Mouse (Mus musculus) testis, adult 2 months (tissue): ENCODE data around the gene Dapp1. TPM values are rescaled to one million over a fixed set of nuclear protein-coding genes. Genes with fewer than 3 reads are reported as not detected.
A peak's percentile ranks its signal among the peaks of the same experiment; 100 is the strongest.

Experiments
- H3K27ac ChIP-seq: fragments of 200-500 bp; 2 replicates; pipeline ENCODE4 v1.5.1; 2012; ENCODE audit warnings: low read depth, low read length; ENCODE audit not compliant: control insufficient read depth, insufficient read depth
- H3K27me3 ChIP-seq: fragments of 200-500 bp; 2 replicates; pipeline ENCODE4 v1.6.1; 2012; ENCODE audit warnings: mild to moderate bottlenecking, low read length, moderate library complexity; ENCODE audit not compliant: control insufficient read depth, insufficient read depth
- H3K36me3 ChIP-seq: fragments of 200-500 bp; 2 replicates; pipeline ENCODE4 v1.6.1; 2012; ENCODE audit warnings: mild to moderate bottlenecking, low read length; ENCODE audit not compliant: control insufficient read depth, insufficient read depth
- H3K4me1 ChIP-seq: fragments of 200-500 bp; 2 replicates; pipeline ENCODE4 v1.6.1; 2012; ENCODE audit warnings: low read length; ENCODE audit not compliant: control insufficient read depth, insufficient read depth
- H3K4me3 ChIP-seq: fragments of 200-500 bp; 2 replicates; pipeline ENCODE4 v1.5.1; 2012; ENCODE audit warnings: low read depth, mild to moderate bottlenecking, low read length, moderate library complexity, mixed read lengths; ENCODE audit not compliant: control insufficient read depth
- CTCF ChIP-seq: fragments of 200-500 bp; IDR thresholded peaks from 2 replicates; pipeline ENCODE4 v1.5.1; 2012; ENCODE audit warnings: low read depth, mild to moderate bottlenecking, inconsistent platforms, low read length, moderate library complexity; ENCODE audit not compliant: control insufficient read depth, insufficient read depth, insufficient replicate concordance
- POLR2A ChIP-seq: fragments of 200-500 bp; IDR thresholded peaks from 2 replicates; pipeline ENCODE4 v1.6.1; 2012; ENCODE audit warnings: low read depth, mild to moderate bottlenecking, inconsistent platforms, low read length, moderate library complexity; ENCODE audit not compliant: control insufficient read depth
- polyA plus RNA-seq: library from polyadenylated mRNA; depleted of rRNA; stranded (reverse); fragments of >200 nt; gene quantifications from 2 replicates; pipeline ENCODE4 v1.2.3, GENCODE M21; 2012

Gene Dapp1
- polyA plus RNA-seq, 1 experiment = 24.9 TPM

GRCm38 (mm10) chr3:137991183-137991582 is 9.8 kb upstream of the Dapp1 start:
- no peaks in the 10 kb centered on the region for H3K27me3 ChIP-seq
- H3K27ac ChIP-seq = no peak overlapping the region
- no peaks in the 10 kb centered on the region for H3K36me3 ChIP-seq
- no peaks in the 10 kb centered on the region for H3K4me1 ChIP-seq
- TF ChIP-seq POLR2A (no peak), CTCF (peak; percentile 79; the same call in 1 of the 2 replicates)
- H3K4me3 ChIP-seq = no peak overlapping the region

DNA sequence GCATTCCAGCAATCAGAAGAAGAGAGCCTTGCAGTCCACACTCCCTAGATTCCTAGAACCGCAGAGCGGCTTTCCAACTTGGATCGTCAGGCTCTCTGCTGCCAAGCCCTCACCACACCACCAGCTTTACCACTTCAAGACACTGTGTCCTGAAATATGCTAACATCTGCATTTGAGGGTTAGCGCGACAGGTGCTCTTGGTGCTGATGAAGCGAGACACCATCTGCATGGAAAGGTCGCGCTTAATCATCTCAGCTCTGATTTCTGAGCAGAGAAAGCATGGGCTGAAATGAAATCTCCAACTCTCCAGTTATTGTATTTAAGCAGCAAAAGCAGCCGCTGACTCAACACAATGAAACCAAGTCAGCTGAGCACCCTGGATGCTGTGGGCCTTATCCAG is 8.1 kb upstream of the Dapp1 start:
- Histone ChIP-seq H3K36me3 (no peaks in the 10 kb centered on the region), H3K4me1 (no peaks in the 10 kb centered on the region), H3K4me3 (no peak overlapping the region), H3K27ac (no peak overlapping the region), H3K27me3 (no peaks in the 10 kb centered on the region)
- TF ChIP-seq POLR2A (no peak), CTCF (no peak)

- 0 out of 2 replicates have a peak overlapping the region, but pooled peaks have one; percentile 34 for H3K27ac ChIP-seq
Measured at GRCm38 (mm10) chr3:137980435-137981381, 637 bp downstream of the Dapp1 start.

DNA sequence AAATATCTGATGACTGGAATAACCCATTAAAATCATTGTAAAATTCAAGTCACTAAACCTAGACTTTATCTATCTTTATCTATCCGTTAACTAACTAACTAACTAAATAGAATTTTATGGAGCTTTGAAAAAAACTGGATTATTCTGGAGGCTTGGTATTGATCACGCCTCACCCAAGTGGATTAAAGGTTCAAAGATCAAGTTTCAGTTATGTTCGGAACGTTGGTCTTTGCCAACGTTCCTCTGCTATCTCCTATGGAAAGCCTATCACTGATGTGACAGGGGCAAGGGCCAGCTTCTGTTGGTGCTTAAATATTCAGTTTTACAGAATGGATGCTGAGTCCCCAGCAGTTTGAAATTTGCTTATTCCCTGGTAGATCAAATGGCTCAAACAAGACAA is 3.1 kb downstream of the Dapp1 start:
- H3K4me3 ChIP-seq = no peak overlapping the region
- no peak for TF ChIP-seq POLR2A
- no peak for TF ChIP-seq CTCF
- no peaks in the 10 kb centered on the region for H3K36me3 ChIP-seq
- no peak overlapping the region for H3K27ac ChIP-seq
- peaks cover 13% of the 10 kb centered on the region for H3K4me1 ChIP-seq
- no peaks in the 10 kb centered on the region for H3K27me3 ChIP-seq

More at GRCm38 (mm10) chr3:137980435-137981381, 637 bp downstream of the Dapp1 start:
- peak overlapping the region; percentile 72 for H3K4me3 ChIP-seq
- H3K4me1 ChIP-seq = peaks cover 13% of the 10 kb centered on the region
- no peaks in the 10 kb centered on the region for H3K27me3 ChIP-seq
- TF ChIP-seq CTCF (no peak), POLR2A (no peak)
- H3K36me3 ChIP-seq = no peaks in the 10 kb centered on the region

DNA sequence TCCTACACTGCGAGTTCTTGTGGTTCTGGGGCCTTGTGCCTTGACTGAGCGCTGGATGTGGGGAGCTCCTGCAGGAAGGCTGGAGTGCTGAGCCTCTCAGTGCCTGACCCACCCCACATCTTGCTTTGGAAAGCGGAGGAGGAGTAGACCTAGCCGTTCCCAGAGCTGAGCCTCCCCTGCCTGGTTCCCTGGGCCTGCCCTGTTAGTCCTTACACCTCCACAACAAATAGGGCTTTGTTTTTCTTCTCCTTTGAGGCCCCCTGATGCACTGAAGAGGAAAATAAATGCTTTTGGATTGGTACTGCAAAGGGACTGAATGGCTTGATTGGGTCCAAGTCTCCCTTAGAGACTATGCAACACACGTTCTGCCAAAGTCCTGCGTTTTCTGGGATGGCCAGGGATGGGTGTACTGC is 3.7 kb downstream of the Dapp1 start:
- peaks cover 13% of the 10 kb centered on the region for H3K4me1 ChIP-seq
- TF ChIP-seq CTCF (no peak), POLR2A (no peak)
- H3K27me3 ChIP-seq = no peaks in the 10 kb centered on the region
- H3K36me3 ChIP-seq = no peaks in the 10 kb centered on the region
- no peak overlapping the region for H3K27ac ChIP-seq
- H3K4me3 ChIP-seq = no peak overlapping the region

GRCm38 (mm10) chr3:137976943-137977628 is 4.3 kb downstream of the Dapp1 start:
- Histone ChIP-seq H3K27ac (no peak overlapping the region), H3K36me3 (no peaks in the 10 kb centered on the region), H3K4me3 (no peak overlapping the region), H3K27me3 (no peaks in the 10 kb centered on the region), H3K4me1 (peaks cover 13% of the 10 kb centered on the region)
- TF ChIP-seq POLR2A (no peak), CTCF (no peak)

GRCm38 (mm10) chr3:137975856-137976423 is 5.4 kb downstream of the Dapp1 start:
- Histone ChIP-seq H3K27ac (no peak overlapping the region), H3K27me3 (no peaks in the 10 kb centered on the region), H3K4me3 (no peak overlapping the region), H3K36me3 (no peaks in the 10 kb centered on the region), H3K4me1 (peaks cover 6% of the 10 kb centered on the region)
- TF ChIP-seq CTCF (no peak), POLR2A (no peak)
